Mouse (Mus musculus) heart, adult 11 months (tissue): ENCODE measurements around the gene Kcmf1.
"Not testable (repeated sequence)": the region's sequence is repeated elsewhere in the genome, so short reads cannot be mapped to it uniquely, and the experiment has no call there.

Experiments used
- DNase-seq: peaks from one replicate; pipeline ENCODE4 v3.0.0; 2022

Kcmf1 gene

GRCm38 (mm10) chr6:72840867-72841780 is 58.7 kb downstream of the Kcmf1 start:
- no peak for DNase-seq

GRCm38 (mm10) chr6:72837756-72838155 is 62.0 kb downstream of the Kcmf1 start:
- no peak for DNase-seq

GRCm38 (mm10) chr6:72834518-72834917 is 65.3 kb downstream of the Kcmf1 start:
- no peak for DNase-seq

GRCm38 (mm10) chr6:72831858-72832257 is 67.9 kb downstream of the Kcmf1 start:
- DNase-seq = no peak

GRCm38 (mm10) chr6:72831276-72831675 is 68.5 kb downstream of the Kcmf1 start:
- DNase-seq = peak; percentile 93

GRCm38 (mm10) chr6:72828857-72829256 is 70.9 kb downstream of the Kcmf1 start:
- no peak for DNase-seq

GRCm38 (mm10) chr6:72828037-72828436 is 71.7 kb downstream of the Kcmf1 start:
- not testable (repeated sequence) for DNase-seq

- DNase-seq = no peak
Measured at GRCm38 (mm10) chr6:72825762-72826161, 74.0 kb downstream of the Kcmf1 start.

- DNase-seq = peak; percentile 94
Measured at GRCm38 (mm10) chr6:72824971-72825737, 74.6 kb downstream of the Kcmf1 start.

- DNase-seq = no peak
Measured at GRCm38 (mm10) chr6:72813456-72813855, 86.3 kb downstream of the Kcmf1 start.

GRCm38 (mm10) chr6:72810248-72810647 is 89.5 kb downstream of the Kcmf1 start:
- DNase-seq = peak; percentile 85

GRCm38 (mm10) chr6:72809522-72810149 is 90.1 kb downstream of the Kcmf1 start:
- peak; percentile 68 for DNase-seq

- DNase-seq = no peak
Measured at GRCm38 (mm10) chr6:72808342-72808741, 91.4 kb downstream of the Kcmf1 start.

GRCm38 (mm10) chr6:72803669-72804068 is 96.1 kb downstream of the Kcmf1 start:
- no peak for DNase-seq

- peak; percentile 91 for DNase-seq
Measured at GRCm38 (mm10) chr6:72802119-72802518, 97.7 kb downstream of the Kcmf1 start.

GRCm38 (mm10) chr6:72800641-72801040 is 99.1 kb downstream of the Kcmf1 start:
- DNase-seq = no peak

- DNase-seq = no peak
Measured at GRCm38 (mm10) chr6:72797763-72798162, 102.0 kb downstream of the Kcmf1 start.

GRCm38 (mm10) chr6:72795444-72795843 is 104.3 kb downstream of the Kcmf1 start:
- DNase-seq = no peak

- DNase-seq = no peak
Measured at GRCm38 (mm10) chr6:72794870-72795269, 104.9 kb downstream of the Kcmf1 start.

- no peak for DNase-seq
Measured at GRCm38 (mm10) chr6:72792641-72793040, 107.1 kb downstream of the Kcmf1 start.
